Mouse (Mus musculus) heart, embryonic 16.5 days (tissue): ENCODE data around the gene Golga5. TPM values are rescaled to one million over a fixed set of nuclear protein-coding genes. Genes with fewer than 3 reads are reported as not detected.

Experiments used
- ATAC-seq: fragments of 200-750 bp; cut with Nextera tagmentation; replicated peaks from 2 replicates; pipeline ENCODE4 v1.8.0; 2017; ENCODE audit warnings: moderate number of reproducible peaks; ENCODE audit not compliant: insufficient read depth, low FRiP score; ENCODE audit errors: extremely low read depth
- H3K27ac ChIP-seq: fragments of 300-500 bp; sonication (generic); 2 replicates; pipeline ENCODE4 v1.5.1; 2014; ENCODE audit warnings: mild to moderate bottlenecking, low read length, control low read depth, moderate library complexity
- H3K27me3 ChIP-seq: fragments of 300-500 bp; sonication (generic); 2 replicates; pipeline ENCODE4 v1.6.1; 2014; ENCODE audit warnings: low read length, mixed read lengths; ENCODE audit not compliant: control insufficient read depth, insufficient read depth
- H3K36me3 ChIP-seq: fragments of 300-500 bp; sonication (generic); 2 replicates; pipeline ENCODE4 v1.6.1; 2014; ENCODE audit not compliant: control insufficient read depth, insufficient read depth
- H3K4me1 ChIP-seq: fragments of 300-500 bp; sonication (generic); 2 replicates; pipeline ENCODE4 v1.6.1; 2014; ENCODE audit warnings: low read length, mixed read lengths; ENCODE audit not compliant: control insufficient read depth, insufficient read depth
- H3K4me2 ChIP-seq: fragments of 300-500 bp; sonication (generic); 2 replicates; pipeline ENCODE4 v1.6.1; 2014; ENCODE audit warnings: low read depth, mild to moderate bottlenecking, control low read depth, low read length
- H3K4me3 ChIP-seq: fragments of 300-500 bp; sonication (generic); 2 replicates; pipeline ENCODE4 v1.5.1; 2014; ENCODE audit warnings: mild to moderate bottlenecking, control low read depth, low read length
- H3K9ac ChIP-seq: fragments of 300-500 bp; sonication (generic); 2 replicates; pipeline ENCODE4 v1.6.1; 2014; ENCODE audit warnings: low read length, control low read depth
- H3K9me3 ChIP-seq: fragments of 300-500 bp; sonication (generic); replicated peaks from 2 replicates; pipeline ENCODE4 v1.6.1; 2016; ENCODE audit warnings: low read length; ENCODE audit not compliant: control insufficient read depth
- WGBS: fragments of 180-500 bp; shearing (Covaris S2); extraction: QIAGEN DNeasy Blood & Tissue Kit; methylation state at CpG from one replicate; pipeline ENCODE4 v1.1.7; 2014; 5-methylcytosine and 5-hydroxymethylcytosine counted together
- polyA plus RNA-seq: library from polyadenylated mRNA; unstranded; fragments of >200 nt; fragmentation: Nextera tagmentation; extraction: Ambion mirVana; gene quantifications from 2 replicates; pipeline ENCODE4 v1.2.1, GENCODE M21; 2015

The Golga5 gene
- polyA plus RNA-seq, 1 experiment from 2014 or later: 26.7 TPM

GRCm38 (mm10) chr12:102535796-102536195 is 66.9 kb downstream of the Golga5 start:
- no peak overlapping the region for H3K27ac ChIP-seq
- H3K9me3 ChIP-seq: no peaks in the 10 kb centered on the region
- no peak for ATAC-seq
- H3K27me3 ChIP-seq: no peaks in the 10 kb centered on the region
- H3K4me3 ChIP-seq: no peak overlapping the region
- H3K9ac ChIP-seq: no peak overlapping the region
- no peak overlapping the region for H3K4me2 ChIP-seq
- H3K4me1 ChIP-seq: no peaks in the 10 kb centered on the region
- 41% methylated on average over 1 of the region's 1 CpGs for WGBS
- no peaks in the 10 kb centered on the region for H3K36me3 ChIP-seq

- no peak overlapping the region for H3K4me2 ChIP-seq
- 57% methylated on average over 8 of the region's 8 CpGs for WGBS
- H3K27ac ChIP-seq: no peak overlapping the region
- no peak overlapping the region for H3K4me3 ChIP-seq
- no peaks in the 10 kb centered on the region for H3K9me3 ChIP-seq
- no peak overlapping the region for H3K9ac ChIP-seq
- no peak for ATAC-seq
- no peaks in the 10 kb centered on the region for H3K27me3 ChIP-seq
- H3K4me1 ChIP-seq: no peaks in the 10 kb centered on the region
- H3K36me3 ChIP-seq: no peaks in the 10 kb centered on the region
Observed at GRCm38 (mm10) chr12:102540278-102540677, 71.3 kb downstream of the Golga5 start.

GRCm38 (mm10) chr12:102541168-102541567 is 72.2 kb downstream of the Golga5 start:
- no peak for ATAC-seq
- Histone ChIP-seq H3K4me2 (no peak overlapping the region), H3K4me3 (no peak overlapping the region), H3K4me1 (no peaks in the 10 kb centered on the region), H3K9ac (no peak overlapping the region), H3K9me3 (no peaks in the 10 kb centered on the region), H3K27me3 (no peaks in the 10 kb centered on the region), H3K36me3 (no peaks in the 10 kb centered on the region), H3K27ac (no peak overlapping the region)
- 91% methylated on average over 7 of the region's 7 CpGs for WGBS

GRCm38 (mm10) chr12:102545122-102545521 is 76.2 kb downstream of the Golga5 start:
- 65% methylated on average over 6 of the region's 6 CpGs for WGBS
- Histone ChIP-seq H3K9me3 (no peaks in the 10 kb centered on the region), H3K4me2 (no peak overlapping the region), H3K27ac (no peak overlapping the region), H3K4me3 (no peak overlapping the region), H3K4me1 (no peaks in the 10 kb centered on the region), H3K9ac (no peak overlapping the region), H3K36me3 (no peaks in the 10 kb centered on the region), H3K27me3 (no peaks in the 10 kb centered on the region)
- no peak for ATAC-seq

Other genes starting within 250 kb of the Golga5 start
- 9.5 and 9.7 TPM in 2 replicates for gene Rin3, start 186.1 kb upstream of the Golga5 start, polyA plus RNA-seq
- gene Lgmn, start 29.3 kb upstream of the Golga5 start, polyA plus RNA-seq: 105 and 107 TPM in 2 replicates
- gene Chga, start 85.8 kb downstream of the Golga5 start, polyA plus RNA-seq: 2.5 and 12.2 TPM in 2 replicates
- gene Itpk1, start 235.8 kb downstream of the Golga5 start, polyA plus RNA-seq: 7.2 and 8.8 TPM in 2 replicates